Mouse (Mus musculus) layer of hippocampus, adult 8-10 months (tissue): ENCODE measurements around the gene Spata5. TPM values are rescaled to one million over a fixed set of nuclear protein-coding genes. Genes with fewer than 3 reads are reported as not detected.

ENCODE experiments used
- DNase-seq, 2 experiments: peaks; one replicate each; pipeline ENCODE4 v3.0.0; 2022; ENCODE audit warnings: low spot score in 2 of 2
- total RNA-seq, 4 experiments: library from RNA; stranded (reverse); gene quantifications; 2 replicates each; pipeline ENCODE4 v1.2.4; 2022

Gene Spata5
- 10 to 100 TPM; 21.9 to 28.1 (median 24.4) TPM for total RNA-seq

DNA sequence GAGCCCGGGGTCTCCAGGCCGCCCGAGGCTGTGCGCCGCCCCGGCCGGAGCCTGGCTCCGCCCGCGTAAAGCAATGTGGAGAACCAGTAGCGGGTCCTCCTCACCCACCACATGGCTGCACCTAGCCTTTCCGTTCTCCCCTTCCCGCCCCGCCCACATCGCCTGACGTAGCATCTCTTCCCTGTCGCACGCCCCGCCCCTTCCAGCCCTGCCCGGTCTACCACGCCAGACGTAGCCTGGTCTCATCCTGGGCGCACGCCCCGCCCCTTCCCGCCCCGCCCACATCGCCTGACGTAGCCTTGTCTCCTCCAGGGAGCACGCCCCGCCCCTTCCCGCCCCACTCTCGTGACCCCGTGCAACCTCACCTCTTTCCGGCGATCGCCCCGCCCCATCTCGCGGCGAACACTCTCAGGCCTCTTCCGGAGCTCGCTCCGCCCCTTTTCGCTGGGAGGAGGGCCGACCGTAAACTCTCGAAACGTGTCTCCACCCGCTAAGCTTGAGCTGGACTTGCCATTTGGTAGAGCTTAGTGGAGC, at the start of gene Spata5:
Gene Spata5, plus strand, starts transcription at position 439 of the 534 bp plus-strand sequence.
- DNase-seq, result peak; percentile 95 to 96

DNA sequence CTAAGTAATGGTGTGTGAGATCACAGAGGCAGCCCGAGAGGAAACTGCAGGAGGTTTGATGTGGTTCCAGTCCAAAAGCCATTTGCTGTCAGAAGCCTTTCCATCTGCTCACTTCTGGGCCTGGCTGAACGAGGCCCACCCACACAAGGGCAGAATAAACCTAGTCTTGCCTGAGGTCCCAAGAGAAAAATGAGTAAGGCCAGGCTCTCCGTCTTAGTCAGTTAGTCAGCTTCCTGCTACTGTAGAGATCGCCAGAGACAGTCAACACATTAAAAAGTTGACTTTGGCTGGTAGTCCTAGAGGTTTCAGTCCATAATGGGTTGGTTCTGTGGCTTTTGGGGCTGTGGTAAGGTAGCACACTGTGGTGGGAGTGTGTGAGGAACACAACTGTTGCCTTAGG, 49.3 kb upstream of the Spata5 start:
- DNase-seq, result no peak

GRCm38 (mm10) chr3:37373712-37374111, 46.0 kb upstream of the Spata5 start:
- no peak for DNase-seq

DNA sequence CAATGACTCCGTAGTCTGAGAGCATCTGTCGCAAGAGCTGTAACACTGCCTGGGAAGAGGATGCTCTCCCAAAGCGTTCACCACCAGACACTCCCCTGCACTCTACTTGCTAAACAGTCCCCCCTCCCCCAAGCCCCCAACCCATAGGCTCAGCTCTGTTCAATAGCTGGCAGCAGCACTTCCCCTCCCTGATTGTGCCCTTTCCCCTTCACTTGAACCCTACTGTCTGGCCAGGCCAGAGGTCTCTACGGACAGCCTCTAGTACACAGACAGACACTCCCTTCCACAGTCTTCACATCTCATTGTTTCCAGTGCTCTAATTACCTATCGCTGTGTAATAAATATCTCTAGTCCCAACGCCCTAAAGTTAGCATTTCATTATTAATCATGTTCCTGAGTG, 41.8 kb upstream of the Spata5 start:
- no peak for DNase-seq

DNA sequence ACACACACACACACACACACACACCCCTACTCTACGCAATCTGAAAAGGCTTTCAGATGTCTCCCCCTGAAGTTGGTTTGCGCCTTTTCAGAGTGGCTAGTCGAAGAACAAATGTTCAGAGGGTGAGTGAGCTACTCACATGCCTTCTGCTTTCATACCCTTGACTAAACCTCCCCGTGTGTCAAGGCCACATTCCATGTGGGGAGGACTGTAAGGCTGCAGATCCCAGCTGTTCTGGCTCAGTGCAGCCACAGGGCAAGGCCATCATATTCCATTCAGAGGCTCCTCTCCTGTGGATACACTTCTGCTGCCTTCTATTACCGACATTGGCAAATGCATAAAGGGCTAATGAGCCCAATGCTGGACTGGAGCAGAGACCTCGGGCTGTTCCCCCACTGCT, 41.3 kb upstream of the Spata5 start:
- no peak for DNase-seq

DNA sequence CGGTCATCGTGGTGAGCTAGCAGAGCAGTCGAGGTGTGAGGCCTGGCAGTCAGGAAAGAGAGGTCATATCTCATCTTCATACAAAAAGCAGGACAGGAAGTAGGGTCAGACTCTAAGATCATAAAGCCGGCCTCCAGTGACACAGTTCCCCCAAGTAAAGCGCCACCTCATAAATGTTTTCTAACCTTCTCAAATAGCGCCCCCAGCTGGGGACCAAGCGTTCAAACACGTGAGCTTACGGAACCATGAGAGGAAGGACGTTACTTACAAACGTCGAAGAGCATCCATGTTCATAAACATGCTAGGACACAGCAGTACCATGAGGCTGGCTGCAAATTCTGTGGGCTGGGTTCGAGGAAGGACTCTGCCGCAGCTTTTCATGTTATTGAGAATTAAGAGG, 40.5 kb upstream of the Spata5 start:
- no peak for DNase-seq

- peak in 1 of 2 experiments; percentile 20 for DNase-seq
These were observed 39.5 kb upstream of the Spata5 start for GRCm38 (mm10) chr3:37379930-37380881.

GRCm38 (mm10) chr3:37381457-37381856, 38.2 kb upstream of the Spata5 start:
- DNase-seq, result no peak

DNA sequence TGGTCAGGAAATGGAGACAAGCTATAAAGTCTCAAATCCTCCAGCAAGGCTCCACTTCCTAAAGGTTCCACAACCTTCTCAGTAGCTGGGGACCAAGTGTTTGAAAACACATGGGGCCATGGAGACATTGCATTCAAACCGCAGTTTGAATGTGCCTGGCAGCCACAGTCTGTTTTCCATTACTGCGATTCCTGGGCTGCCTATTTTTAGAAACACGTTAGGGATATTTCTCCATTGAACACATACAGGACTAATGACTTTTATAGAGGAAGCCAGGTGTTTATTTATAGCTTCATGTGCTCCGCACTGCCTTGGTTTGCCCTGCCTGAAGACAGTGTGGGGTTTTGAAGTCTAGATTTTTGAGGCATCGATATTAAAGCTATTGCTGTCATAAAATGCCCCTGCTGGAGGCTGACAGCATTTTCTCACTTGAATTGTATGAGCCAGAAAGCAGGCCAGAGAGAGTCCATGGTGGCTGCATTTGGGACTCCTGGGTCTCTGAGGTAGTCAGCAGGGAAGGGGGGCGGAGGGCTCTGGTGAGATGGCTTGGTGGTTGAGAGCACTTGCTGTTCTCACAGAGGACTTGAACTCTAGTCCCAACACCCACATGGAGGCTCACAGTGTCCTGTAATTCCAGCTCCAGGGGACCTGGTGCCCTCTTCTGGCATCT, 36.5 kb upstream of the Spata5 start:
- no peak for DNase-seq

GRCm38 (mm10) chr3:37387310-37387709, 32.4 kb upstream of the Spata5 start:
- no peak for DNase-seq

DNA sequence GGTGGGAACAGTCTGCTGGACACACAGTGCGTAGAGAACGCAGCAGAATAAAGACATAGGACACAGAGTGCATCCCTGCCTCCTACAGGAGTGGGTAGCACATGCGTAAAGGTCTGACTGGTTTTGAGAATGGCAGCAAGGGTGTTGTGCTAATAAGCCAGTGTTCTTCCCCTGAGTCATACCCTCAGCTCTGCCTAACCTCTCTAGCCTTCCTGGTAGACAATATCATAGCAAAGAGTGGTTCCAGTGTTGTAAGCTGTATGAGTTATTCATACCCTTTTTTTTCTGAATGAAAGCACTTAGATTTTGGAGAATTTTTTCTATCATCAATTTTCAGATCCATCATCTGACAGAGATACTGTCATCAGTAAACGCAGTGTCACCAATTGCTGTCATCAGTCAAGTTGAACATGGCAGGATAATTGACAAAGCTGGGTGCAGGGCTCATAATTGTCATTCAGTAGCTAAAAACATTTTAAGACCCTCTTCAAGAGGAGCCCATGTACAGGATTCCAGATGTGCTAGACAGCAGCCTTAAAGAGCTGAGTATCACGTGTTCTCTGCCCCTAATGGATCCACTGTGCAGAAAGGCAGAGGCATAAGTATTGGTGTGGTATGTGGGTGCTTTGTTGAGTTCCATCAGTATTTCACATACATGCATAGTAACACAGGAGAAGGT, 22.6 kb upstream of the Spata5 start:
- DNase-seq, result no peak

DNA sequence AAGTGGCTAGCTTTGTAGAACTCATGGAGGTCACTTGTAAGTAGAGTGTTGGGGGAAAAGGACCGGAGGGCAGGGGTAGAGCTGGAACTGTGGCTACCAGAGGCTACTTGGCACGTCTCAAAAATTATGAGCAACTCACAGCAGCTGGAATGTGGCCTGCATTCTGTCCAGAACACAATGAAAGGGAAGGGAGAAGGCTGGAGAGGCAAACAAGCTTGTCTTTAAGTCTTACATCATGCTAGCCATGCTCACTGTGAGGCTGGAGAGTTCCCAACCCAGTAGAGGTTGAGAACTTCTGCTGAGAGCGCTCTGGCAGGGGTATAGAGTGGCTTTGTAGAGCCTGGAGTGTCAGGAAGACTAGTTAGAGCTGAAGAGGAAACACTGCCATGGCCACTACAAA, 22.1 kb upstream of the Spata5 start:
- no peak for DNase-seq

DNA sequence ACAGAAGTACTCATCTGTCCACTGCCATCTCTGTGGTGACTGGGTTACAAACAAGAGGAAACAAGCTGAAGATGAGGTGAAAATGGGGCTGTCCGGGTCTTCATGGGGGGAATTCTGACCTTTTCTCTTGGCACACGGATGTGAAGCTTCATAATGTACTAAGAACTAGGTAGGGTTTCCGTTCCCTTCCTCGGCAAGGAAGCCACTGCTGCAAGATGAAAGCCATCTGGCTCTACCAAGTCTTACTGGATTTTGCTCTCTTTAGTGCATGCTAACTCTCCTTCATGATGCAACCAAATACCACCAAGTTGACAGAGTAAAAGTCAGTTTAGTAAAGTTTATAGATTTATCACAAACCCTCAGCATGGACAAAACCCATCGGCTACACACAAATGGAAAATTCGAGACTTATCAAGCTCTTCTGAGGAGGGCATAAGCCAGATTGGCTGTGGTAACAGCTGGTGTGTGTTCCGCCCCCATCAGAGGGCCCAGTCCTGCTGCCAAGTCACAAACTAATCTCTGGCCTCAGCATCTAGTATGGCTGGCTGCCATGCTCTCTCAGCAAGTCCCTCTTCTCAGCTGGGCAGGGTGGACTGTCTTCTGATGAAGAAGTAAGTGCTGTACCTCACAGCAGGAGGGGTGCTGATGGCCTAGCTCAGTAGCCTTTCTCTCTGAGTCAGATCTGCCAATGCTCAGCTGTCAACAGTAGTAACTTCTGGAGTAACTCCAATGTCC, 20.9 kb upstream of the Spata5 start:
- no peak for DNase-seq

DNA sequence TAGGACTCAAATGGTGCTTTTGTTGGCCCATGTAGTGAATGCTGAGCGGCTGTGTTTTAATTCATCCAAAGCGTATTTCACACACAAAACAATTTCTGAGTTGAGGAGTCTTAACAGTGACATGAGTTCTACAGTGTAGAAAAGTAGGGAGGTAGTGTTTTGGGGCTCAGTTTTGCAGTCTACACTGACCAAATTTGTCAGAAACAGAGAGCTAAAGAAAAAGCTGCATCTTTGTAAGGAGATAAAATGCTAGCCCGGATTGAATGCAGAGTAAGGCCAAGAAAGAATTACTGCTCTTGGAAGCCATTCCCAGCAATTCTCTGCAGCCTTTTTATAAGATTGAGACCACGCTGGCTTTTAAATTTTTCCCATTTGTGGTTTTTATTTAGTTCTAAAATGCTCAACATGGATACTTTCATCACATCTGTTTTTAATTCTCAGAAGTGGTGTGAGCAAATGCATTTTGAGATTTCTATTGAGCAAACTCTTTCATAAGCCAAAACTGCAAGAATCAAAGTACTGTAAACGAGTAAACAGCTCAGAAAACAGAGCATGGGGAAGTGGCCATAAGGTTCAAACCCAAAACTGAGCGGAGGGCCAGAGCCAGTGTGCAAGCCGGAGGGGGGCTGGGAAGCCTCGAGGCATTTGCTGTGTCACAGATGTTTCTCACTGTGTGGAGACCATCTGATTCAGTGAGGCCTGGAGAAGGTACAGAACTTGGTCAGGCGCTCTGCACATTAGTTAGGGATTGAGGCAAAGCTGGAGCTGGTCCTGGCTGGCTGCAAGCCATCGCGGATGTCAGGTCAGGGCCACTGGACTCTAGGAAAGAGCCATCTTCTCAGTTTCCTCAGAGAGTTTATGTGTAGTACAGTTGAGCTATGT, 17.7 kb upstream of the Spata5 start:
- no peak for DNase-seq

DNA sequence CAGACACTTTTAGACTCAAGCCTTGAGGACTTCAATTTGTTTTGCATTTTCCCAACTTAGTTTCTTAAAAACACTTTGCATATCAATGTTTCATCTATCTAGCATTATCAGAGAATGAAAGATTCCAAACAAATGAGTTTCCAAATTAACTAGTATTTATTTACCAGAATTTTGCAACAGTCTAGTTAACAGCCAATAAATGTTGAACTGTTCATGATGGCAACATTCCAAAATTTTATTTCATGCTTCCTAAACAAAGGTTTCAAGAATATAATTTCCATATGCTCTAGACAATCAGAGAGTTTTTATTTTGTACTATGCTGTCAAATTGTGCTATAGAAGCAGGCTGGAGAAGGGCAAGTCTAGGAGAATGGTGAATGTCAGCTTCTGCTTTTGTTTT, 12.1 kb upstream of the Spata5 start:
- no peak for DNase-seq

DNA sequence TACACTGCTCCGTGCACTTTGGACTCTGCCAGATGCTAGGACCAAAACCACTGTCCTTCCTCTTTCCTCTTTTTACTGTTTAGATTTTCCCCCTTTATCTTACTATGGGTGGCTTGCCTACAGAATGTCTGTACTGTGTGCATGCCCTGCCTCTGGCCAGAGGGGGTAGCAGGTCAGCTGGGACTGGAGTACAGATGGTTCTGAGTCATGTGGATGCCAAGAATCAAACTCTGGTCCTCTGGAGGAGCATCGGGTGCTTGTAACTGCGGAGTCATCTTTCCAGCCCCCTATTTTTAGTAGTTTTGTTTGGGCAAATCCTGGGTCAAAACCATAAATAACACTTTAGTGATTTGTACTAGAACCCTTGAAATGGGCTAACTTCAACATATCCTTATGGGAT, 6.2 kb upstream of the Spata5 start:
- no peak for DNase-seq

DNA sequence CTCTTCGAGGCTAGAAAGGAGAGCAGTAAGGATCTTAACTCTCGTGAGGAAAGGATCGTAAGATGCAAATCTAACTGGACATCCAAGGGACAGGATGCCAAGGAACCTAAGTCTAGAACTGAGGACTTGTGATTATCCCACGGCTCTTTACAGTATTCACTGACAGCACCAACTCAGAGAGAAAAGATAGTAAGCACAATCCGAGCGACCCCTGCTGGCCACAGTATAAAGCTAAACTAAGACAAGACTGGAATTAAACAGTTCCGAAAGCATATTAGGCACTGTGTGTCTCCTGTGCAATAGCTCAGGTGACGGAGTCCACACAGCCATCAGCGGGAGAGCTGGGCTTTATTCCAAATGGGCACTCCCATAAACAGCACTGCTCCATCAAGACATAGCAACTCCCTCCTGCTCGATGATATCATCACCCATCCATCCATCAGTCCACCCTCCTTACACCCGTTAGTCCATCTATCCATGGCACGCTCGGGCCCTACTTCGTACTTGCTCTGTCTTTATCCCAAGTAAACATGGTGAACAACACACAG, 5.2 kb upstream of the Spata5 start:
- DNase-seq, result peak; percentile 71 to 86

- DNase-seq, result no peak
These were observed 1.4 kb upstream of the Spata5 start for GRCm38 (mm10) chr3:37418341-37418740.

GRCm38 (mm10) chr3:37418961-37419457, 687 bp upstream of the Spata5 start:
- DNase-seq, result peak in 1 of 2 experiments; percentile 75

- DNase-seq, result peak; percentile 84 to 88
These were observed 376 bp downstream of the Spata5 start, which contains the start of gene Nudt6 for GRCm38 (mm10) chr3:37420072-37420471. Gene Nudt6 (minus strand): TSS chr3:37420211.
